Mouse (Mus musculus) stomach, postnatal 0 days (tissue): Measurements from ENCODE around the gene Unc93b1.

Experiments used
- CTCF ChIP-seq: IDR thresholded peaks from 2 replicates; pipeline ENCODE4 v1.5.1; 2016; ENCODE audit warnings: antibody characterized with exemption, low read depth, mild to moderate bottlenecking, moderate library complexity
- EP300 ChIP-seq: optimal IDR thresholded peaks from 2 replicates; pipeline ENCODE3; 2016; ENCODE audit warnings: antibody characterized with exemption

GRCm38 (mm10) chr19:3913692-3914091 lies 21.3 kb upstream of the Unc93b1 start:
- TF ChIP-seq CTCF: no peak
- TF ChIP-seq EP300: no peak
